Mouse (Mus musculus): ENCODE measurements around the gene 1700047I17Rik2. TPM values are rescaled to one million over a fixed set of nuclear protein-coding genes. Genes with fewer than 3 reads are reported as not detected.
"Not testable (repeated sequence)": the region's sequence is repeated elsewhere in the genome, so short reads cannot be mapped to it uniquely, and the experiment has no call there.

1700047I17Rik2 gene
- polyA plus RNA-seq, 1 experiment from 2014 or later = 7.6 TPM

DNA sequence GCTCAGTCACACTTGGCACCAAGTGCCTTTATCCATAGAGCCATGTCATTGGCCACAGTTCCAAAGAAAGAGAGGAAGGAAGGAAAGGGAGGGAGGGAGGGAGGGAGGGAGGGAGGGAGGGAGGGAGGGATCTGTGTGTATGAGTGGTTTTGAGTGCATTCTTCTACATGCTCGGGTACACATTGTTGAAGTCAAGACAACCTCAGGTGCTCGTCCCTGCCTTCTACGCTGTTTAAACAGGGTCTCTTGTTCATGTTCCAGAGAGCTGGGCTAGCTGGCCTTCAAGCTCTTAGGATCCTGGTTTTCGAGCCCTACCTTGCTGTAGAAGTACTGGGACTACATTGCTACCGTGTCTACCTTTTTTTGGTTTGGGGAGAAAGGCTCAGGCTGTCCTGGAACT lies 64.0 kb downstream of the 1700047I17Rik2 start:
- not testable (repeated sequence) for H3K27me3 ChIP-seq (replicated peaks; ENCODE audit: low read depth, poor library complexity, severe bottlenecking); H3K4me1 ChIP-seq; DNase-seq (ENCODE audit: low spot score); H3K9me3 ChIP-seq; H3K27ac ChIP-seq (replicated peaks); H3K4me3 ChIP-seq
- WGBS = no CpG with 5 or more reads among the region's 5 CpGs
- H3K36me3 ChIP-seq (replicated peaks) = peaks cover 17% of the 10 kb centered on the region

Other genes with a start within 250 kb of the 1700047I17Rik2 start
- not detected in 2 replicates for gene Gm20403, start 213.1 kb upstream of the 1700047I17Rik2 start, polyA plus RNA-seq (2016; fragmentation: Nextera tagmentation; extraction: Ambion mirVana)
- gene Baz1a, start 185.2 kb upstream of the 1700047I17Rik2 start, polyA plus RNA-seq (2016; fragmentation: Nextera tagmentation; extraction: Ambion mirVana) = 34.5 and 38.0 TPM in 2 replicates
- gene 2700097O09Rik, start 119.5 kb upstream of the 1700047I17Rik2 start, polyA plus RNA-seq (2016; fragmentation: Nextera tagmentation; extraction: Ambion mirVana) = 45.6 and 49.1 TPM in 2 replicates
- 144 and 156 TPM in 2 replicates for gene Srp54a, start 119.3 kb upstream of the 1700047I17Rik2 start, polyA plus RNA-seq (2016; fragmentation: Nextera tagmentation; extraction: Ambion mirVana)
- gene Fam177a, start 75.1 kb upstream of the 1700047I17Rik2 start, polyA plus RNA-seq (2016; fragmentation: Nextera tagmentation; extraction: Ambion mirVana) = 9.6 and 10.1 TPM in 2 replicates
- gene Srp54b, start 44.5 kb upstream of the 1700047I17Rik2 start, polyA plus RNA-seq (2016; fragmentation: Nextera tagmentation; extraction: Ambion mirVana) = 40.9 and 46.3 TPM in 2 replicates
- 51.9 and 54.2 TPM in 2 replicates for gene Srp54c, start 30.6 kb downstream of the 1700047I17Rik2 start, polyA plus RNA-seq (2016; fragmentation: Nextera tagmentation; extraction: Ambion mirVana)
- gene 1110008L16Rik, start 100.0 kb downstream of the 1700047I17Rik2 start, polyA plus RNA-seq (2016; fragmentation: Nextera tagmentation; extraction: Ambion mirVana) = 18.9 and 19.6 TPM in 2 replicates
- 22.2 and 23.0 TPM in 2 replicates for gene Ppp2r3c, start 103.4 kb downstream of the 1700047I17Rik2 start, polyA plus RNA-seq (2016; fragmentation: Nextera tagmentation; extraction: Ambion mirVana)
- gene Psma6, start 184.6 kb downstream of the 1700047I17Rik2 start, polyA plus RNA-seq (2016; fragmentation: Nextera tagmentation; extraction: Ambion mirVana) = 510 and 513 TPM in 2 replicates

Data from embryonic facial prominence, embryonic 10.5 days (tissue).